Mouse (Mus musculus) hindbrain, postnatal 0 days (tissue): ENCODE results near the gene Thoc6. TPM values are rescaled to one million over a fixed set of nuclear protein-coding genes. Genes with fewer than 3 reads are reported as not detected.

Experiments used
- ATAC-seq: fragments of 200-750 bp; cut with Nextera tagmentation; 2 replicates; pipeline ENCODE4 v1.8.0; 2017; ENCODE audit warnings: mild to moderate bottlenecking, moderate TSS enrichment, moderate library complexity
- DNase-seq: peaks from one replicate; pipeline ENCODE4 v3.0.0-alpha.2; 2015; ENCODE audit warnings: low spot score
- H3K27ac ChIP-seq: fragments of 300-500 bp; sonication (generic); 2 replicates; pipeline ENCODE4 v1.5.1; 2014; ENCODE audit warnings: mild to moderate bottlenecking
- H3K27me3 ChIP-seq: fragments of 300-500 bp; sonication (generic); 2 replicates; pipeline ENCODE4 v1.6.1; 2014; ENCODE audit warnings: low read length, mixed read lengths; ENCODE audit not compliant: insufficient read depth
- H3K36me3 ChIP-seq: fragments of 300-500 bp; sonication (generic); 2 replicates; pipeline ENCODE4 v1.6.1; 2014; ENCODE audit warnings: low read length, mixed read lengths; ENCODE audit not compliant: insufficient read depth
- H3K4me1 ChIP-seq: fragments of 300-500 bp; sonication (generic); 2 replicates; pipeline ENCODE4 v1.6.1; 2014; ENCODE audit warnings: antibody characterized with exemption, low read length, mixed read lengths; ENCODE audit not compliant: insufficient read depth
- H3K4me2 ChIP-seq: fragments of 300-500 bp; sonication (generic); 2 replicates; pipeline ENCODE4 v1.6.1; 2014; ENCODE audit warnings: low read depth, mild to moderate bottlenecking, low read length, moderate library complexity, mixed read lengths
- H3K4me3 ChIP-seq: fragments of 300-500 bp; sonication (generic); 2 replicates; pipeline ENCODE4 v1.5.1; 2014; ENCODE audit warnings: low read length
- H3K9ac ChIP-seq: fragments of 300-500 bp; sonication (generic); replicated peaks from 2 replicates; pipeline ENCODE4 v1.6.1; 2014; ENCODE audit warnings: mild to moderate bottlenecking, low read length, moderate library complexity, mixed read lengths
- H3K9me3 ChIP-seq: fragments of 300-500 bp; sonication (generic); 2 replicates; pipeline ENCODE4 v1.6.1; 2016; ENCODE audit warnings: low read length, mixed read lengths
- CTCF ChIP-seq: IDR thresholded peaks from 2 replicates; pipeline ENCODE4 v1.5.1; 2016; ENCODE audit warnings: antibody characterized with exemption, control low read depth, low read depth
- WGBS: fragments of 180-500 bp; shearing (Covaris S2); extraction: QIAGEN DNeasy Blood & Tissue Kit; methylation state at CpG from one replicate; pipeline ENCODE4 v1.1.7; 2014; 5-methylcytosine and 5-hydroxymethylcytosine counted together
- polyA plus RNA-seq: library from polyadenylated mRNA; unstranded; fragments of >200 nt; fragmentation: Nextera tagmentation; extraction: Ambion mirVana; gene quantifications from 2 replicates; pipeline ENCODE4 v1.2.1, GENCODE M21; 2015
- total RNA-seq: library from RNA; depleted of rRNA; stranded (reverse); fragments of >200 nt; gene quantifications from 2 replicates; pipeline ENCODE4 v1.2.3, GENCODE M21; 2014

Thoc6 gene
- total and polyA plus RNA-seq, 2 experiments from 2014 or later: 28.1 to 28.4 TPM

GRCm38 (mm10) chr17:23679127-23679835 is 5.6 kb upstream of the Thoc6 start, which contains the start of gene Cldn6:
Gene Cldn6, plus strand, starts transcription at chr17:23679249.
- H3K27me3 ChIP-seq: peaks cover 56% of the 10 kb centered on the region
- no peak within 1 kb of the TSS for H3K27ac ChIP-seq
- no peaks in the 10 kb centered on the region for H3K36me3 ChIP-seq
- TF ChIP-seq CTCF: no peak
- H3K4me2 ChIP-seq: peak within 1 kb of the TSS; percentile 39
- peaks cover 16% of the 10 kb centered on the region for H3K4me1 ChIP-seq
- DNase-seq (no peak), ATAC-seq (no peak)
- H3K9me3 ChIP-seq: no peaks in the 10 kb centered on the region
- no peak within 1 kb of the TSS for H3K9ac ChIP-seq
- 4% methylated on average over 36 of the region's 38 CpGs for WGBS
- H3K4me3 ChIP-seq: peak within 1 kb of the TSS; percentile 21

GRCm38 (mm10) chr17:23677236-23677679 is 3.6 kb upstream of the Thoc6 start, which contains the start of gene Tnfrsf12a:
Gene Tnfrsf12a, minus strand, starts transcription at chr17:23677468.
- Histone ChIP-seq H3K27me3 (peaks cover 39% of the 10 kb centered on the region), H3K4me1 (peaks cover 19% of the 10 kb centered on the region), H3K4me2 (peak within 1 kb of the TSS; percentile 81), H3K4me3 (peak within 1 kb of the TSS; percentile 49), H3K36me3 (no peaks in the 10 kb centered on the region), H3K9me3 (no peaks in the 10 kb centered on the region), H3K27ac (no peak within 1 kb of the TSS), H3K9ac (peak within 1 kb of the TSS; percentile 41)
- peak; percentile 86 for DNase-seq
- ATAC-seq: no peak
- TF ChIP-seq CTCF: no peak
- under 1% methylated on average over 34 of the region's 34 CpGs for WGBS

- H3K4me1 ChIP-seq: peaks cover 19% of the 10 kb centered on the region
- ATAC-seq: no peak
These were observed 2.9 kb upstream of the Thoc6 start for GRCm38 (mm10) chr17:23676473-23677031.

GRCm38 (mm10) chr17:23675564-23676281 is 2.0 kb upstream of the Thoc6 start:
- Histone ChIP-seq H3K36me3 (no peaks in the 10 kb centered on the region), H3K27ac (no peak overlapping the region), H3K4me3 (peak overlapping the region; percentile 49), H3K9me3 (no peaks in the 10 kb centered on the region), H3K27me3 (peaks cover 24% of the 10 kb centered on the region), H3K4me2 (peak overlapping the region; percentile 81), H3K4me1 (peaks cover 19% of the 10 kb centered on the region), H3K9ac (no peak overlapping the region)
- TF ChIP-seq CTCF: peak; percentile 13; the same call in 1 of the 2 replicates
- ATAC-seq (no peak), DNase-seq (no peak)
- 18% methylated on average over 15 of the region's 15 CpGs for WGBS

More at GRCm38 (mm10) chr17:23676473-23677031, 2.9 kb upstream of the Thoc6 start:
- no peak for DNase-seq
- Histone ChIP-seq H3K27ac (no peak overlapping the region), H3K4me3 (peak overlapping the region; percentile 49), H3K9me3 (no peaks in the 10 kb centered on the region), H3K27me3 (peaks cover 32% of the 10 kb centered on the region), H3K9ac (peak overlapping the region; percentile 41), H3K36me3 (no peaks in the 10 kb centered on the region), H3K4me2 (peak overlapping the region; percentile 81)
- TF ChIP-seq CTCF: no peak
- under 1% methylated on average over 37 of the region's 37 CpGs for WGBS

GRCm38 (mm10) chr17:23675127-23675526 is 1.4 kb upstream of the Thoc6 start:
- no peak overlapping the region for H3K9ac ChIP-seq
- H3K4me2 ChIP-seq: peak overlapping the region; percentile 75
- no peak for DNase-seq
- no peaks in the 10 kb centered on the region for H3K9me3 ChIP-seq
- TF ChIP-seq CTCF: no peak
- H3K4me1 ChIP-seq: peaks cover 19% of the 10 kb centered on the region
- H3K27ac ChIP-seq: no peak overlapping the region
- no peak overlapping the region for H3K4me3 ChIP-seq
- ATAC-seq: no peak
- H3K27me3 ChIP-seq: peaks cover 18% of the 10 kb centered on the region
- 57% methylated on average over 5 of the region's 5 CpGs for WGBS
- H3K36me3 ChIP-seq: no peaks in the 10 kb centered on the region

- no peaks in the 10 kb centered on the region for H3K9me3 ChIP-seq
- DNase-seq: no peak
- no peaks in the 10 kb centered on the region for H3K36me3 ChIP-seq
- peak overlapping the region; percentile 75 for H3K4me2 ChIP-seq
- H3K27me3 ChIP-seq: peaks cover 11% of the 10 kb centered on the region; the same call in 1 of the 2 replicates
- ATAC-seq: no peak
- H3K4me1 ChIP-seq: peaks cover 19% of the 10 kb centered on the region
- peak overlapping the region; percentile 63 for H3K9ac ChIP-seq
- WGBS: 41% methylated on average over 9 of the region's 9 CpGs
- no peak for TF ChIP-seq CTCF
- H3K27ac ChIP-seq: peak overlapping the region; percentile 82; the same call in 1 of the 2 replicates
- peak overlapping the region; percentile 66 for H3K4me3 ChIP-seq
These were observed 730 bp upstream of the Thoc6 start for GRCm38 (mm10) chr17:23674271-23674952.
